Mouse (Mus musculus): Measurements from ENCODE around the gene Wfdc17.

The Wfdc17 gene

GRCm38 (mm10) chr11:83740443-83740991 is 36.7 kb downstream of the Wfdc17 start:
- in situ Hi-C loops (cut with MboI, MseI) = no loop called here

- in situ Hi-C loops (cut with MboI, MseI) = no loop called here
Measured at GRCm38 (mm10) chr11:83741841-83742240, 38.0 kb downstream of the Wfdc17 start.

GRCm38 (mm10) chr11:83742731-83743355 is 39.1 kb downstream of the Wfdc17 start:
- in situ Hi-C loops (cut with MboI, MseI) = no loop called here

- in situ Hi-C loops (cut with MboI, MseI) = no loop called here
Measured at GRCm38 (mm10) chr11:83743525-83743924, 39.7 kb downstream of the Wfdc17 start.

GRCm38 (mm10) chr11:83746152-83746551 is 42.4 kb downstream of the Wfdc17 start:
- in situ Hi-C loops (cut with MboI, MseI) = no loop called here

GRCm38 (mm10) chr11:83746681-83747080 is 42.9 kb downstream of the Wfdc17 start, which contains the start of gene Wfdc21:
Wfdc21 (plus strand) TSS chr11:83746940.
- in situ Hi-C loops (cut with MboI, MseI) = no loop called here

GRCm38 (mm10) chr11:83747376-83748265 is 43.8 kb downstream of the Wfdc17 start:
- in situ Hi-C loops (cut with MboI, MseI) = no loop called here

- in situ Hi-C loops (cut with MboI, MseI) = no loop called here
Measured at GRCm38 (mm10) chr11:83753581-83754181, 49.9 kb downstream of the Wfdc17 start, which contains the start of gene Heatr6. Heatr6 (plus strand) TSS chr11:83753696.

GRCm38 (mm10) chr11:83754227-83754626 is 50.4 kb downstream of the Wfdc17 start:
- in situ Hi-C loops (cut with MboI, MseI) = no loop called here

Data from T-helper 2 cell (primary cell).